Mouse (Mus musculus) forelimb bud, embryonic 11.5 days (tissue): ENCODE results near the gene Topbp1.

Source experiments
- DNase-seq: peaks from one replicate; pipeline ENCODE4 v3.0.0-alpha.2; 2012; ENCODE audit warnings: low read depth, low spot score

Gene Topbp1

GRCm38 (mm10) chr9:103385600-103385999 is 80.6 kb downstream of the Topbp1 start:
- no peak for DNase-seq

- no peak for DNase-seq
Observed at GRCm38 (mm10) chr9:103386573-103386972, 81.6 kb downstream of the Topbp1 start.

GRCm38 (mm10) chr9:103387011-103387653 is 82.1 kb downstream of the Topbp1 start:
- no peak for DNase-seq

GRCm38 (mm10) chr9:103389261-103389660 is 84.2 kb downstream of the Topbp1 start:
- no peak for DNase-seq

- no peak for DNase-seq
Observed at GRCm38 (mm10) chr9:103391796-103392372, 86.9 kb downstream of the Topbp1 start.

- DNase-seq: no peak
Observed at GRCm38 (mm10) chr9:103393256-103393655, 88.2 kb downstream of the Topbp1 start.

GRCm38 (mm10) chr9:103398509-103399157 is 93.6 kb downstream of the Topbp1 start:
- DNase-seq: peak; percentile 90
